Mouse (Mus musculus): ENCODE measurements around the gene Vmn1r212. TPM values are rescaled to one million over a fixed set of nuclear protein-coding genes. Genes with fewer than 3 reads are reported as not detected.
"Not testable (repeated sequence)": the region's sequence is repeated elsewhere in the genome, so short reads cannot be mapped to it uniquely, and the experiment has no call there.

Vmn1r212 gene
- total RNA-seq (2022): not detected

DNA sequence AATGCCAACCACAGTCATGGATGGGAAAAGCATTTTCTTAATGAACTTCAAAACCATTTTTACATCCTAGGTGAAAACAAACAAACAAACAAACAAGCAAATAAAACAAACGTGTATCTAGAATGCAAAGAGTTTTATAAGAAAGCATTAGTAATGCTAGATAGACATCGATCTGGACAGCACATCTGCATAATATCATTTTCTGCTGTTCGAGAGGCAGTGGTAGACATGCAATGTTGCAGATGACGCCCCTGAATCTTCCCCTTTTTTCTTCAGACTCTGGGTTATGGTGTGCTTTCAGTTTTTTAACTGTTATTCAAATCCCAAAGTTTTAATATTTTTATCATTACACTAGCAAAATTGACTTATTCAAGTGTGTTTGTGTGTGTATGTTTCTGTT, at the start of gene Vmn1r212:
TSS of gene Vmn1r212 (minus strand) at position 101 of the 400 bp plus-strand sequence.
- no peak for DNase-seq (ENCODE audit: low spot score in 2 of 2)

DNA sequence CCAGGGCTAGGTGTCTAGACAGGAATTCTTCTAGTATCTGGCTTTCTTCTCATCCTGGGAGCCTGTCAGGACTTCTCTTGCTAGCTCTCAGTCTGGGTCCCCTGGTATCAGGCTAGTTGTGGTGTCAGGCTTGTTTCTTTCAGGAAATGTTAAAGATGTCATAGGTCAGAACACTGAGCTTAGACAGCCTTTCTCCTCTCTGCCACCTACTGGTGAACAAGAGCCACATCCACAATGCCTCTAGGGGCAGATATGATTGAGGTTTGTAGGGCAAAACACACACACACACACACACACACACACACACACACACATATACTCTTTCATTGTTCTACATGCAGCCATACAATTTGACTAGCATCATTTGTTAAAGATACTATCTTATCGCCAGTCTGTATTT, 4.7 kb downstream of the Vmn1r212 start:
- no peak for DNase-seq (ENCODE audit: low spot score in 2 of 2)

- no peak for DNase-seq (ENCODE audit: low spot score in 2 of 2)
Measured at GRCm38 (mm10) chr13:22857461-22857860, 26.5 kb downstream of the Vmn1r212 start, which contains the start of gene Vmn1r211. Gene Vmn1r211, minus strand, starts transcription at chr13:22857561.

DNA sequence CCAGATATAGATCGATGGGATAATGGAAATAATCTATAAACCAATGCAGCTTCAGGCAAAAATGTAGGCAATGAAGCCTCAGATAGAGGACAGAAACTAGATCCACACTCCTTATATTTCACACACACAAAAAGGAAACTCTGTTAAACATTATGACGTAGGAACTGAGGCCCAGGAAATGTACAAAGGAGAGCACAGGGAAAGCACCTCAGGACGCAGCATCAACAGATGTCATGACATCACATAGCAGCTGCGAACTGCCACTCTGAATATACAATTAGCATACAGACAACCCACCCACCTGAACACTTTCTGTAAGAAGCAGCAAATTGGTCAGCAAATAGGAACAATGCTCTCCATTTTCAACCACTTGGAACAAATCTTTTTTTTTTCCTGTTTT, 29.2 kb downstream of the Vmn1r212 start:
- DNase-seq (ENCODE audit: low spot score in 2 of 2): no peak

GRCm38 (mm10) chr13:22846798-22847197, 37.2 kb downstream of the Vmn1r212 start:
- DNase-seq (ENCODE audit: low spot score in 2 of 2): no peak

DNA sequence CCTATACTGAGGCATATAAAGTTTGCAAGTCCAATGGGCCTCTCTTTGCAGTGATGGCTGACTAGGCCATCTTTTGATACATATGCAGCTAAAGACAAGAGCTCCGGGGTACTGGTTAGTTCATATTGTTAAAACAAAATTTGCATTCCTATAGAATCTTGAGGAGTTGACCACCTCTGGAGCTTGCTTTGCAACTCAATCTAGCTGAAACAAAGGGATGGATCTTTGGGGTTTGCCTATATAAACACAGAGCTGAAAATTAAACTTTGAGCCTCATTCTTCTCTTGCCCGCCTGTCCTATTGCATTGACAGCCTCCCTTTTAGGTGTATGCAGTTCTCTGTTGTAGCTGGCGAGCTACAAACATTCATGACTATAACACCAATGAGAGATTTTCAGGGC, 39.7 kb downstream of the Vmn1r212 start:
- not testable (repeated sequence) for DNase-seq (ENCODE audit: low spot score in 2 of 2)

Other genes starting within 250 kb of the Vmn1r212 start
- gene Vmn1r207-ps, start 154.6 kb downstream of the Vmn1r212 start, total RNA-seq (2022): not detected
- not detected for gene Vmn1r208, start 106.8 kb downstream of the Vmn1r212 start, total RNA-seq (2022)
- gene Vmn1r209, start 74.5 kb downstream of the Vmn1r212 start, total RNA-seq (2022): not detected
- not detected for gene Vmn1r210, start 52.9 kb downstream of the Vmn1r212 start, total RNA-seq (2022)
- not detected for gene Vmn1r211, start 26.6 kb downstream of the Vmn1r212 start, total RNA-seq (2022)
- not detected for gene Vmn1r213, start 123.5 kb upstream of the Vmn1r212 start, total RNA-seq (2022)
- gene Vmn1r214, start 146.2 kb upstream of the Vmn1r212 start, total RNA-seq (2022): not detected
- not detected for gene Vmn1r215, start 183.8 kb upstream of the Vmn1r212 start, total RNA-seq (2022)
- not detected for gene Vmn1r217, start 234.0 kb upstream of the Vmn1r212 start, total RNA-seq (2022)
- not detected for gene Vmn1r218, start 248.9 kb upstream of the Vmn1r212 start, total RNA-seq (2022)